Mouse (Mus musculus) MEL (cell line): Measurements from ENCODE around the gene Lyrm2. TPM values are rescaled to one million over a fixed set of nuclear protein-coding genes. Genes with fewer than 3 reads are reported as not detected.

Source experiments
- DNase-seq: peaks from one replicate; pipeline ENCODE4 v3.0.0; 2011; ENCODE audit warnings: low read depth, low spot score
- H3K27ac ChIP-seq: 2 replicates; pipeline ENCODE4 v1.5.1; 2012; ENCODE audit warnings: low read depth, mild to moderate bottlenecking, control low read depth, low read length, moderate library complexity; ENCODE audit not compliant: control insufficient read depth
- H3K27me3 ChIP-seq, 2 experiments: fragments of 150-350 bp in 1 of 2; sonication (generic) in 1 of 2; 2 replicates each; pipeline ENCODE4 v1.6.1; 2012; ENCODE audit warnings: low read length in 2 of 2, mild to moderate bottlenecking in 2 of 2, improper control_type of control experiment in 1 of 2, moderate library complexity in 1 of 2; ENCODE audit not compliant: insufficient read depth in 2 of 2, control insufficient read depth in 1 of 2
- H3K36me3 ChIP-seq, 2 experiments: 2 replicates each; pipeline ENCODE4 v1.6.1; 2012 to 2014; ENCODE audit warnings: low read length in 2 of 2, improper control_type of control experiment in 1 of 2, inconsistent platforms in 1 of 2, mild to moderate bottlenecking in 1 of 2; ENCODE audit not compliant: insufficient read depth in 2 of 2, control insufficient read depth in 1 of 2
- H3K4me1 ChIP-seq, 2 experiments: fragments of 150-350 bp in 1 of 2; sonication (generic) in 1 of 2; 2 replicates each; pipeline ENCODE4 v1.6.1; 2012; ENCODE audit warnings: low read length in 2 of 2, improper control_type of control experiment in 1 of 2, mild to moderate bottlenecking in 1 of 2; ENCODE audit not compliant: insufficient read depth in 2 of 2, control insufficient read depth in 1 of 2
- H3K4me3 ChIP-seq, 2 experiments: fragments of 150-350 bp in 1 of 2; sonication (generic) in 1 of 2; 2 replicates each; pipeline ENCODE4 v1.5.1; 2012; ENCODE audit warnings: low read depth in 2 of 2, low read length in 2 of 2, mild to moderate bottlenecking in 2 of 2, moderate library complexity in 2 of 2, control low read depth in 1 of 2, improper control_type of control experiment in 1 of 2; ENCODE audit not compliant: control insufficient read depth in 1 of 2, insufficient read depth in 1 of 2
- H3K79me2 ChIP-seq: 2 replicates; pipeline ENCODE4 v1.6.1; 2012; ENCODE audit warnings: mild to moderate bottlenecking, low read length, moderate library complexity; ENCODE audit not compliant: control insufficient read depth, poor library complexity, insufficient read depth
- H3K9ac ChIP-seq: 2 replicates; pipeline ENCODE4 v1.6.1; 2012; ENCODE audit warnings: low read depth, mild to moderate bottlenecking, control low read depth, low read length, moderate library complexity; ENCODE audit not compliant: control insufficient read depth, poor library complexity, severe bottlenecking
- H3K9me3 ChIP-seq: fragments of 150-350 bp; sonication (generic); replicated peaks from 2 replicates; pipeline ENCODE4 v1.6.1; 2012; ENCODE audit warnings: mild to moderate bottlenecking, low read length, improper control_type of control experiment, moderate library complexity; ENCODE audit not compliant: insufficient read depth
- CTCF ChIP-seq, 3 experiments: IDR thresholded peaks in 2 of 3; conservative IDR thresholded peaks in 1 of 3; 2 replicates each; pipeline ENCODE4 v1.5.1; 2011 to 2012; ENCODE audit warnings: low read length in 3 of 3, low read depth in 2 of 3, mild to moderate bottlenecking in 2 of 3, improper control_type of control experiment in 1 of 3, inconsistent platforms in 1 of 3, mixed read lengths in 1 of 3, moderate library complexity in 1 of 3; ENCODE audit not compliant: control insufficient read depth in 1 of 3, insufficient read depth in 1 of 3, poor library complexity in 1 of 3, severe bottlenecking in 1 of 3
- ELF1 ChIP-seq: IDR thresholded peaks from 2 replicates; pipeline ENCODE4 v1.6.1; 2014; ENCODE audit warnings: low read depth, mild to moderate bottlenecking, inconsistent platforms, low read length, improper control_type of control experiment, moderate library complexity
- EP300 ChIP-seq, 2 experiments: IDR thresholded peaks; 2 replicates each; pipeline ENCODE4 v1.6.1; 2011; ENCODE audit warnings: improper control_type of control experiment in 2 of 2, low read length in 2 of 2, low read depth in 1 of 2, mild to moderate bottlenecking in 1 of 2
- GATA1 ChIP-seq: IDR thresholded peaks from 2 replicates; pipeline ENCODE4 v1.6.1; 2011; ENCODE audit warnings: low read depth, low read length, improper control_type of control experiment
- MAX ChIP-seq: IDR thresholded peaks from 2 replicates; pipeline ENCODE4 v1.6.1; 2011; ENCODE audit warnings: low read length, improper control_type of control experiment
- MAZ ChIP-seq: IDR thresholded peaks from 2 replicates; pipeline ENCODE4 v1.6.1; 2012; ENCODE audit warnings: low read depth, mild to moderate bottlenecking, inconsistent platforms, low read length, improper control_type of control experiment
- MXI1 ChIP-seq: IDR thresholded peaks from 2 replicates; pipeline ENCODE4 v1.6.1; 2011; ENCODE audit warnings: mild to moderate bottlenecking, low read depth, low read length, improper control_type of control experiment
- MYB ChIP-seq: IDR thresholded peaks from 2 replicates; pipeline ENCODE4 v1.6.1; 2011; ENCODE audit warnings: mild to moderate bottlenecking, low read depth, low read length, improper control_type of control experiment
- MYC ChIP-seq: IDR thresholded peaks from 2 replicates; pipeline ENCODE4 v1.6.1; 2011; ENCODE audit warnings: low read depth, mild to moderate bottlenecking, low read length, improper control_type of control experiment, moderate library complexity
- NRF1 ChIP-seq: IDR thresholded peaks from 2 replicates; pipeline ENCODE4 v1.6.1; 2014; ENCODE audit warnings: low read depth, mild to moderate bottlenecking, inconsistent platforms, low read length, improper control_type of control experiment, moderate library complexity; ENCODE audit not compliant: poor library complexity, insufficient read depth, severe bottlenecking
- POLR2AphosphoS5 ChIP-seq: IDR thresholded peaks from 2 replicates; pipeline ENCODE4 v1.6.1; 2012; ENCODE audit warnings: low read depth, borderline replicate concordance, mild to moderate bottlenecking, inconsistent platforms, low read length, moderate library complexity, mixed read lengths
- RAD21 ChIP-seq: IDR thresholded peaks from 2 replicates; pipeline ENCODE4 v1.6.1; 2011; ENCODE audit warnings: mild to moderate bottlenecking, low read depth, low read length, improper control_type of control experiment
- SMC3 ChIP-seq: IDR thresholded peaks from 2 replicates; pipeline ENCODE4 v1.6.1; 2011; ENCODE audit warnings: low read depth, low read length, improper control_type of control experiment
- USF1 ChIP-seq: IDR thresholded peaks from 2 replicates; pipeline ENCODE4 v1.6.1; 2014; ENCODE audit warnings: low read depth, mild to moderate bottlenecking, inconsistent platforms, low read length, improper control_type of control experiment, moderate library complexity
- ZKSCAN1 ChIP-seq: IDR thresholded peaks from 2 replicates; pipeline ENCODE4 v1.6.1; 2012; ENCODE audit warnings: low read depth, mild to moderate bottlenecking, inconsistent platforms, low read length, improper control_type of control experiment, moderate library complexity
- ZMIZ1 ChIP-seq: IDR thresholded peaks from 2 replicates; pipeline ENCODE4 v1.6.1; 2012; ENCODE audit warnings: low read depth, mild to moderate bottlenecking, inconsistent platforms, low read length, improper control_type of control experiment, moderate library complexity
- polyA plus RNA-seq, 2 experiments: library from polyadenylated mRNA; stranded (reverse) in 1 of 2; unstranded in 1 of 2; fragments of >175 nt in 1 of 2; fragments of >200 nt in 1 of 2; gene quantifications; 2 replicates each; pipeline versions ENCODE4 v1.2.1 to v1.2.4; 2012; ENCODE audit warnings: low replicate concordance in 2 of 2, low read depth in 1 of 2; ENCODE audit not compliant: insufficient read length in 2 of 2, insufficient read depth in 1 of 2, missing spikeins in 1 of 2
- total RNA-seq: library from RNA; depleted of rRNA; stranded (reverse); fragments of 300-350 nt; gene quantifications from 2 replicates; pipeline ENCODE4 v1.2.3, GENCODE M21; 2012

The Lyrm2 gene
- total and polyA plus RNA-seq, 3 experiments: 18.0 to 37.7 TPM; not detected in 1

- peak; percentile 28 for DNase-seq
- H3K36me3 ChIP-seq: peaks cover 0 to 30% of the 10 kb centered on the region in 2 experiments; a peak in 2 of 4 replicates
- no peak for TF ChIP-seq ELF1
- no peak for TF ChIP-seq MYB
- no peak for TF ChIP-seq GATA1
- TF ChIP-seq POLR2AphosphoS5: no peak
- TF ChIP-seq EP300 (IDR thresholded peaks at IDR 0.05; ENCODE audit: low read depth in 1 of 2, low read length in 2 of 2): no peak
- no peak for TF ChIP-seq ZKSCAN1
- no peak for TF ChIP-seq MYC
- no peak for TF ChIP-seq MXI1
- no peak for TF ChIP-seq NRF1
- TF ChIP-seq USF1: no peak
- TF ChIP-seq MAX: no peak
- no peak for TF ChIP-seq SMC3
- TF ChIP-seq ZMIZ1: no peak
- TF ChIP-seq CTCF (IDR thresholded peaks at IDR 0.05 in 2 of 3, conservative IDR thresholded peaks at IDR 0.05 in 1 of 3; ENCODE audit: control insufficient read depth in 1 of 3, insufficient read depth in 1 of 3, low read depth in 2 of 3, low read length in 3 of 3, poor library complexity in 1 of 3, severe bottlenecking in 1 of 3): no peak
- TF ChIP-seq MAZ: no peak
- no peaks in the 10 kb centered on the region for H3K27me3 ChIP-seq
- H3K4me1 ChIP-seq: no peaks in the 10 kb centered on the region
- no peak overlapping the region for H3K4me3 ChIP-seq
- no peaks in the 10 kb centered on the region for H3K9me3 ChIP-seq
- no peaks in the 10 kb centered on the region for H3K79me2 ChIP-seq
- no peak overlapping the region for H3K9ac ChIP-seq
- H3K27ac ChIP-seq: no peak overlapping the region
Observed at GRCm38 (mm10) chr4:32768046-32768445, 32.0 kb upstream of the Lyrm2 start.

GRCm38 (mm10) chr4:32770284-32770810, 29.7 kb upstream of the Lyrm2 start:
- TF ChIP-seq MYC (no peak), SMC3 (peak; percentile 22; the same call in 1 of the 2 replicates), CTCF (IDR thresholded peaks at IDR 0.05 in 2 of 3, conservative IDR thresholded peaks at IDR 0.05 in 1 of 3; ENCODE audit: control insufficient read depth in 1 of 3, insufficient read depth in 1 of 3, low read depth in 2 of 3, low read length in 3 of 3, poor library complexity in 1 of 3, severe bottlenecking in 1 of 3) (peak in 2 of 3 experiments; percentile 39 to 43; a peak in 4 of 6 replicates), RAD21 (peak; percentile 41)
- Histone ChIP-seq H3K4me1 (no peaks in the 10 kb centered on the region), H3K27ac (no peak overlapping the region), H3K36me3 (peaks cover 0 to 29% of the 10 kb centered on the region in 2 experiments; a peak in 2 of 4 replicates), H3K79me2 (no peaks in the 10 kb centered on the region), H3K4me3 (no peak overlapping the region), H3K27me3 (no peaks in the 10 kb centered on the region), H3K9ac (no peak overlapping the region), H3K9me3 (no peaks in the 10 kb centered on the region)
- DNase-seq: no peak
